Mouse (Mus musculus) brain, embryonic 18.5 days (tissue): Measurements from ENCODE around the gene Itpr2.

Source experiments
- DNase-seq: peaks from one replicate; pipeline ENCODE4 v3.0.0-alpha.2; 2012; ENCODE audit warnings: low read depth, low spot score

The Itpr2 gene

GRCm38 (mm10) chr6:146501866-146502804 lies at the start of gene Itpr2:
Itpr2 (minus strand) TSS chr6:146502223.
- no peak for DNase-seq

GRCm38 (mm10) chr6:146551326-146551725 lies 49.3 kb upstream of the Itpr2 start:
- DNase-seq: no peak

DNA sequence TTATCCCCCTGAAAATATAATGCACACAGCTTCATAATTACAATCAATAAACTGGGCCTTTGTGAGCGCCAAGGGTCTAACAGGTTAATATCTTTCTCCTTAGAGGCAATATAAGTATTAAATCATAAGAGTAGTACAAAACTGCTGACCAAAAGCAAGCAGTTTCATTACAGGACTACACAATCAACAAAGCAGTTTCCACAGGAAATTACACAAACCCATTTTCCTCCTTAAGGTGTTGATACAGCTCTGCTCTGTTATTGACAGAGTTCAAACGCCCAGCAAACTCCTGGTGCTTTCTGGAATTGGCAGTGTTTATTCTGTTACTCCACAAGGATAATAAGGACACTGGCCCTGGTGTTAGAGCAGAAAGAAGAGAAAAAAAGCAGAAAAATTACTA lies 48.4 kb upstream of the Itpr2 start:
- no peak for DNase-seq

DNA sequence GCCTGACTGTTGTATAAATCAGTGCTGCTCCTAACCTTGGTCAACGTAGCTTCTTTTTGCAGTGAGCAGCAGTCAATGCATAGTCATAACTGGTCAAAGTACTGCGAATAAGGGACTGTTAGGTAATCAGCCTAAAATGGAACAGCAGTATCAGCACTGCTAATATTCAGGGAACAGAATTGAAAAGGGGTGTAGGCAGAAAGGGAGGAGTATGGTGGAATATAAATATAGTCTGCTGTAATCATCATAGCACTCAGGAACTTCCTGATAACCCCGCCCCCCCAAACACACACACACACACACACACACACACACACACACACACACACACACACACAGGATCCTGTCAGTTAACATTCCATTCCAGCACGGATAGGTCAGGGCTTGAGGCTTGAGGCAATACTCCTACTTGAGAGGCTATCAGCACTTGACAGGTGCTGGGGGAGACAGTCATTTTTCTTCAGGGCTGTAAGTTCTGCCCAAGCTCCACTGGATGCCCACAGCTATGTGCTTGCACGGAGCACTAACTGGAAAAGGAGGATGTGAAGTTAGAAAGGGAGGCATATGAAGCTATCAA lies 43.4 kb upstream of the Itpr2 start:
- DNase-seq: no peak

DNA sequence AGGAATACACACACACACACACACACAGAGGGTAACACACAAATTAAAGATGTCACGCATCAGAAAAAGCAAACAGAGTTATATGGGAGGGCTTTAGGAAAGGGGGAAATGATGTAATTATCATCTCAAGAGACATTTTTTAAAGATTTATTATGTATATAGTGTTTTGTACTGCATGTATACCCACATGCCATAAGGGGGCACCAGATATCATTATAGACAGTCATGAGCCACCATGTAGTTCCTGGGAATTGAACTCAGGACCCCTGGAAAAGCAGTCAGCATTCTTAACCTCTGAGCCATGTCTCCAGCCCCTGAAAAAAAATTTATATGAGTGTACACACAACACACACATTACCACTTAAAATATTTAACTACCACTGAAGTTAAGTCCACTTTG lies 42.6 kb upstream of the Itpr2 start:
- no peak for DNase-seq

- no peak for DNase-seq
Measured at GRCm38 (mm10) chr6:146540386-146540785, 38.4 kb upstream of the Itpr2 start.

DNA sequence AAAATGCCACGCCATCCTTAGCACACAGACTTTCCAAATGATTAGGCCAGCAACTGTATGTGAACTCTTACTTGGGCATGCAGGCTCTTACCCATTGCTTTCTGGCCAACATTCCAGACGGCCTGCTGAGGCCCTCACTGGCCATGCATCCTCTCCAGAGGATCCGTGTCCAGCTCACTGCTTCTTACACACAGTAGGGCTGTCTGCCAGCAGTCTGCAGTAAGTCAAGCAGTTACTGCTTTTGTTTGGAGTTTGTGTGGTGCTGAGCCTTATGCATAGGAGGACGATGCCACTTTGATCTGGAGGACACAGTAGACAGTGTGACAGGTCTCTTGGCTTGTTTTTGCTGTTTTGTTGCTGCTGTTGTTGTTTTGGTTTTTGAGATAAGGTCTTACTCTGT lies 36.6 kb upstream of the Itpr2 start:
- no peak for DNase-seq

GRCm38 (mm10) chr6:146538071-146538470 lies 36.0 kb upstream of the Itpr2 start:
- no peak for DNase-seq

- DNase-seq: no peak
Measured at GRCm38 (mm10) chr6:146537111-146537510, 35.1 kb upstream of the Itpr2 start.

DNA sequence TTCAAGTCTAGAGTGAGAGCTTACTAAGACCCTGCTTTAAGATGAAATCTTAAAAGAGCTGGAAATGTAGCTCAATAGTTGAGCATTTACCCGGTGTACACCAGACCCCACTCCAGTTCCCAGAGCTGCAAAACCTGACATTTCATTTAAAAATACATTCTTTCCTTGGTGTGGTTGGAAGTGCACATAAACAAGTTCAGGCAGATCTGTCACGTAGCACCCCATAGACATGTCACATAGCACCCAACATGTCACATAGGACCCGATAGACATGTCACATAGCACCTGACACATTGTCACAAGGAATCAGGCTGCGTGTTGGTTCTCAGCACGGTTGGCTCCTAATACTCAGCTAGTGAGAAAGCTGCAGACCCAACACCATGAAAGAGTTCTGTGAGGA lies 33.5 kb upstream of the Itpr2 start:
- DNase-seq: no peak

- DNase-seq: no peak
Measured at GRCm38 (mm10) chr6:146533146-146533545, 31.1 kb upstream of the Itpr2 start.

DNA sequence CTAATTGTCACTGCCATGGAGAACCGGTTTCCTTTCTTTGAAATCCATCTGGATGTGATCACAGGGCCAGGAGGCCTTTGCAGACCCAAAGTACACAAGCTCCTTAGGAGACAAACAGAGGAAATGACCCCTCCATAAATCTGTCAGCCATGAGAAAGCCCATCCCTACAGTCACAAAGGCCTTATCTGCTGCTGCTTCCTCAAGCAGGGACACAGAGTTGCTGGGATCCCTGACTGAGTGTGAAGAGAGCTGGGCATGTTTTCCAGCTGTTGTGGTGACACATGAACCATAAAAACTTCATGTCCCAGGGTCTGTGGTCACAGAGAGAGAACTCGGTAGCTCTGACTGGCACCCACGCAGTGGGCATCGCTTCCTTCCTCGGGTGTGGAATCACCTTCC lies 28.7 kb upstream of the Itpr2 start:
- no peak for DNase-seq

DNA sequence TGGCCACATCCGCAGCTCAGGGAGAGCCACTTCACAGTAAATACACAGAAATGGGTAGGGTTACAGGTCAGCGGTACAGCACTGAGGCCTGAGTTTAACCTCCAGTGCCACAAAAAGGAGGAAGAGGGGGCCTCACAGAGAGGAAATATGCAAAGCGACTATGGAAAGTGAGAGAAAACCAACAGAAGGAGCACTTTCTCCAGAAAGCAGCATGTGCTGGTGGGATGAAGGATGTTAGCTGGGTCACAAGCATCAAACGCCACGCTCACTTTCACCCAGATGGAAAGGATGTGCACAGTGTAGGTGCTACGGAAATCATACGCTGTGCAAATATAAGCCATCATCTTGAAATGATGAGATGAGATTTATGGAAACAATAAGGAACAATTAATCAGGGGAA lies 28.3 kb upstream of the Itpr2 start:
- no peak for DNase-seq

- DNase-seq: no peak
Measured at GRCm38 (mm10) chr6:146527537-146527936, 25.5 kb upstream of the Itpr2 start.

- no peak for DNase-seq
Measured at GRCm38 (mm10) chr6:146525500-146525899, 23.5 kb upstream of the Itpr2 start.

DNA sequence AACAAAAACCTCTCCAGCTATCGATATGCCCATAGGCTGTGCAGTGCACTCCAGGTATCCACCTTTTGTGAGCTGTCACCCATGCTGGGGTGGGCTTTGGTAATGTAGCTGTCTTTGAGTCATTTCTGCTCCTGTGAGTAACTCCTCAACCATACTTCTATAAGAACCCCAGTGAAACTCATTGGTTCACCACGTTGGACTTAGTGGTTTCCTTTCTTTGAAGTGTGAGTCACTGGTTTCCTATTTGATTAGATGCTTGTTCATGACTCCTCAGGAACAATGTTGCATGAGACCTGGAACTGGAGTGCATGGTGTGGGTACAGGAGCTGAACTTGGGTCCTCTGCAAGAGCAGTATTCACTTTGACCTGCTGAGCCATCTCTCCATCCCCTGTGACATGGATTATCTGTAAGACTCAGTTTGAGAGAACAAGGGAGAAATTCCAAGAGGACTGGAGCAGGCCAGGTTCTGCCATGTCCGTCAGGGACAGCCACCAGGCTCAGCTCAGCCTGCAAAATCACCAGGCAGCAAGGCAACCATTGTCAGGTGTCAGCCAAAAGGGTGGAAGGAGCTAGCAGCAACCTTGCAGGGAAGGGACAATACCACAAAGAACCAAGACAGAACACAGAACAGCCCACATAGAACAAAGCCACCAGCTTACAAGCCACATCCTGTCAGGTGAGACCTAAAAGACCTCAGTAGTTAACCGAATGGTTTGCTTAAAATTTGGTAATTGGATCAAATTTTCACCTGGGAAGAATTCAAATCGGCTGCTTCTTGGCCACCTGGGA lies 19.6 kb upstream of the Itpr2 start:
- DNase-seq: no peak

DNA sequence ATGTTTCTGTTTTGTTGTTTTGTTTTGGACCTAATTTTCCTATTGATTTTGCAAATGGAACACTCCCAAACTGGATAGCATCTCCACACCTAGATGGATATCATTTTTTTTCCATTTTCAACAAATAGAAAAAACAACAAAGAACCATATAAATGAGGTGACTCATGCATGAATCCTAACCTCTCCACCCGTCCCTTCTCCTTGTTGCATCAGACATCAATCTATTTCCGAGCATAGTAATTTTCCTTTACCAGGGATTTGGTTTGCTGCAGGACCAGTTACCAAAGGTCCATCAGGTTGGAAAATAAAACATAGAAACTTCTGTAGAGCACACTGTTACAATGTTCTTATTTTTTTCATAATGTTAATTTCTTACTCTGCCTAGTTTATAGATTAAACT lies 17.0 kb upstream of the Itpr2 start:
- DNase-seq: no peak

DNA sequence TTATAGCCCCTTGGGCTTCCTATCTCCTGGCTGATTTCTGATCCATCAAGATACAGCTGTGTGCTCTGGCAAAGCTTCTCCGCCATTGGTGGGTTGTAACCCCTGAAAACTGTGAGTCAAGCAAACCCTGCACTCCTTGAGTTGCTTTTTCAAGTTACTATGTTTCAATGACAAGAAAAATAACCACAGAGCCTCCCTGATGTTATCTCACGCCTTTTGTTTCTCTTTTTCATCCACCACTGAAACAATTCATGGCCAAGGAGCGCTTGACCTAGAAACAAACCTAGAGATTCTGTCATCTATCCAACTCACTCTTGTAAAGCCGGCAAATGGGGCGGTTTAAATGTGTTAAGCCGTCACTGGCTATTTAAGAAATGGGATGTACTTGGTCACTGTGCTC lies 13.9 kb upstream of the Itpr2 start:
- DNase-seq: no peak

GRCm38 (mm10) chr6:146514531-146514948 lies 12.5 kb upstream of the Itpr2 start:
- no peak for DNase-seq

- DNase-seq: no peak
Measured at GRCm38 (mm10) chr6:146513899-146514298, 11.9 kb upstream of the Itpr2 start.

DNA sequence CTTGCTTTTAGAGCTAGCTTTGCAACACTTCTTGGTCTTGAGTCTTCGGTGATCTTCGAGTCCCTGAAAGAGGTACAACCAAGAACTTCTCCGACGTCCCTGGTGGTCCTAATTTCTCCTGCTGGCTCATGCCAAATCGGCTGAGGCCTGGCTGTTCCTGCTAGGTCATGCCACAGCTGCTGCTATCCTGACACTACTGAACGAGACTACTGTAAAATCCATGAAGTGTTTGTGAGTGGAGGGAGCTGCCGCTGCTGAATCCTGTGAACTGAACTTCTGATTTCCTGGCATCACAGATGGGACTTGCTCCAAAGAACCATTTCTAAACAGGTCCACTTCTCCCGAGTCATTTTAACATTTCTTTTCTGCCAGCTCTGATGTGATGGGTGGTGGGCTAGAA lies 11.4 kb upstream of the Itpr2 start:
- no peak for DNase-seq

DNA sequence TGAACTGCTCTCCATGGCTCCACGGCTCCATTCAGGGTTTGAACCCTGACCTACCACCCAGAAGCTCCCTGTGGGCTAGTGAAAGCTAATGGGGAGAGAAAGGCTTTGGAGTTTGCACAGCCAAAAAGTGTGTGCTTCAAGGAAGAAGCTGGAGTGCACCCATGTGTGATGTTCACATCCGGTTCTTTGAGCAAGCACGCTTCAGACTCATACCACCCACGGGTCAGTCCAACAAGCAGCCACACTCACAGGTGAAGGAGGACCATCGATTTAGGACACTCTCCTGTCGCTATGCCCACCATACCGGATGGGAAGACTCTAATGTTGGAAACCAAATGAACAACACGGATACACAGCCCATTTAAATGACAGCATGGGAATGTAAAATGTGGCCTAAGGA lies 9.5 kb upstream of the Itpr2 start:
- DNase-seq: no peak
